Mouse (Mus musculus) megakaryocyte progenitor cell, adult 5-6 weeks (primary cell): ENCODE results near the gene Fam124a. TPM values are rescaled to one million over a fixed set of nuclear protein-coding genes. Genes with fewer than 3 reads are reported as not detected.
"Not testable (repeated sequence)": the region's sequence is repeated elsewhere in the genome, so short reads cannot be mapped to it uniquely, and the experiment has no call there.

Experiments used
- ATAC-seq: replicated peaks from 2 replicates; pipeline ENCODE4 v1.8.0; 2016; ENCODE audit warnings: mild to moderate bottlenecking, moderate TSS enrichment, inconsistent platforms; ENCODE audit not compliant: poor library complexity
- total RNA-seq, 2 experiments: library from RNA; stranded (forward) in 1 of 2; stranded (reverse) in 1 of 2; fragments of 157-497, 149-512 nt in 1 of 2; fragments of 200-1000 nt in 1 of 2; gene quantifications; 2 replicates each; pipeline versions ENCODE4 v1.2.3 to v1.2.4; 2015 to 2017

Fam124a gene
- total RNA-seq (2015) (not detected in 2 replicates), total RNA-seq (2017) (not detected in 2 replicates)

GRCm38 (mm10) chr14:62555309-62555829, at the start of gene Fam124a:
Gene Fam124a, plus strand, starts transcription at chr14:62555737.
- peak; percentile 91 for ATAC-seq

DNA sequence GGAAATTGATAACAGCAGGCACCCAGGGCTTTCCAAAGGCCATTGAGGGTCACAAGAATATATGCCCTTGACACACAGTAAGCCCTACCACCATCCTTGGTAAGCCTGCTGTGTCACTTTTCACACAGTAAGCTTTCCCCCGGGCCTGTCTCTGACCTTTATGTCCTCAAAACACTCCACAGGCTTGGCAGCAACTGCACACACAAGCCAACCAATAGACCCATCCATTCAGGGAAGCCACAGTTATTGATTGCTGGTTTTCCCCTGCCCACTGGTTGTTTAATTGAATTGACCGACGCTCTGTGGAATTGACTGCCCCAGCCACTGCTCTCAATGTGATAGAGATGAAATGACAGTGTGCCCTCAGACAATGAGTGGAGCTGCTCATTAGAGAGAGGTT, 49.3 kb upstream of the Fam124a start:
- no peak for ATAC-seq

DNA sequence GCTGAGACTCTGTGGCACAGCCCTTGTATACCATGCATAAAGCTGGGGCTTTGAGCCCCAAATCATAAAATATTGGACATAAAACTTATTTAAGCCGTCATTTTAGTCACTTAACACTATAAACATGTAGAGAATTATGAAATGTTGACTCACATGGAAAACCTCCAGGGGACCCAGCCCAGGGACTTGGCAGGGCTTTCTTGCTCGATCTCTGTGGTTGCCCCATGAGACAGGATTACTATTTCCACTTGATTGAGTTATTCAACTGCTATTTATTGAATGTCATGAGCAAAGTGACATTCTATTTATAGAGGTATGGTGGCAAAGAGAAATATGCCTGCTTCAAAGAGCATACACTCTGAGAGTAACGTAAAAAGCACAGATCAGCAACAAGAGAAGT, 46.2 kb upstream of the Fam124a start:
- no peak for ATAC-seq

- ATAC-seq = no peak
Measured at GRCm38 (mm10) chr14:62512845-62513244, 42.7 kb upstream of the Fam124a start.

GRCm38 (mm10) chr14:62530951-62531350, 24.6 kb upstream of the Fam124a start:
- ATAC-seq = no peak

GRCm38 (mm10) chr14:62536127-62536526, 19.4 kb upstream of the Fam124a start:
- no peak for ATAC-seq

DNA sequence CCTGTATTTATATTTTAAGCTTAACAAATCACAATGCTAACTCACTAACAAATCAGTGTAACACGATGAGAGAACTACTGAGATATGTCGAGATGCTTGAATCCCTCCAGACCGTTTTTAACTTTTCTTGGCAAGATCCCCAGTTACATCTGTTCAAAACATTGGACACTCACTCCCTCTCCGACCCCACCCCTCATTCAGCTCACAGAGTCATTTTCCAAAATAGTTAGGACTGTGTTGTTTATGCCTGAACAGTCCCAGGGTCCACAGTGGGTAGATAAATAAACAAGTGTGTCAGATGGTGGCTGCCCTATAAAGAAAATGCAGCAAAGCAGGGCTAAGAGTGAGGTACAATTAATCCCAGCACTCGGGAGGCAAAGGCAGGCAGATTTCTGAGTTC, 18.5 kb upstream of the Fam124a start:
- no peak for ATAC-seq

GRCm38 (mm10) chr14:62539834-62540233, 15.7 kb upstream of the Fam124a start:
- no peak for ATAC-seq

- no peak for ATAC-seq
Measured at GRCm38 (mm10) chr14:62541751-62542150, 13.8 kb upstream of the Fam124a start.

DNA sequence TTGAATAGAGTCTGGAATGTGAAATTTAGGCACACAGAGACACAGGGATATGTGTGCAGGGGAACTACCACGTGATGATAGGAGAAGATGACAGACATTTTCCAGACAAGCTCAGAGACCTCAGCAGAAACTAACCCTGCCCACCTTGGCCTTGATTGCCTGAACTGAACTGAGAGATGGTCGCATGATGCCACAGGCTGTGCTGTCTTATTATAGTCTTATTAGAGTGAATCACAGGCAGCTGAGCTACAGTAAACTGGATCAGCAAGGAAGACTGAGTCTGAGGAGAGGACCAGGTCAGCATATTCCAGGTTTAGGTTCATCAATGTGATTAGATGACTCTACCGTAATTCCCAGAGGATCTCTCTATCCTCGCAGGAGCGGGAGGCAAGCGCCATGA, 9.2 kb upstream of the Fam124a start:
- ATAC-seq = no peak

- no peak for ATAC-seq
Measured at GRCm38 (mm10) chr14:62546746-62547145, 8.8 kb upstream of the Fam124a start.

DNA sequence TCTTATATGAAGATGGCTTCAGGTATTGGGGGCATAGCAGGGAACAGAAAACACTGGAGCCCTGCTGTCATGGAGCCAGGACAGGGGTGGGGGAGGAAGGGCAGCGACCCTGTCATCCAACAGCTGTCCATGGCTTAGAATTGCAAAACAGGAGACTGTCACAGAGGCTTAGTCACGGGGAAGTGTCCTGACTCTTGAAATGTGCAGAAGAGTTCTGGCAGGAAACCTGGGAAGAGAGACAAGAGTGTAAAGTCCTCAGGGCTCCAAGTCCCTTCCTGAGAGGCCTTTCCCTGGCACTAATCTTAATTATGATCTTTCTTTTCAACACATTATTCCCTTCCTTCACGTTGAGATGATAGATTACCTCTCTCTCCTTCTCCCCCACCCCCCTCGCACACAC, 5.4 kb upstream of the Fam124a start:
- ATAC-seq = no peak

GRCm38 (mm10) chr14:62552771-62553170, 2.8 kb upstream of the Fam124a start:
- no peak for ATAC-seq

DNA sequence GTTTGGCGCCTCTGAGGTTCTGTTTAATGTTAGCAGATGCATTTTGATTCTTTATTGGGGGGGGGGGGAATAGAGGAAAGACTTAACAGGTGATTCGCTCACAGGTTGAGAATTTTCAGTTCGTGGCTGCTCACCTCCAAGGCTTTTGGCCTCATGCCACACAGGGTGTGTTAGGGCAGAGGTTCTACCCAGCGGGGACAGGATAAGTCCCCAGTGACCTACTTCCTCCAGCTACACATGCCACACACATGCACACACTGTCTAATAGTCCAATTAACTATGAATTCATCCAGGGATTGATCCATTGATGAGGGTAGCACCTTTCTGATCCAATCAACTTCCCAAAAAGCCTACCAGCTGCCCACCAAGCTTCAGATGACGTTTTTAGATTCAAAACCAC, 1.8 kb upstream of the Fam124a start:
- ATAC-seq = no peak

GRCm38 (mm10) chr14:62555840-62556810, 588 bp downstream of the Fam124a start:
- 0 out of 2 replicates have a peak, but pooled peaks have one; percentile 6 for ATAC-seq

DNA sequence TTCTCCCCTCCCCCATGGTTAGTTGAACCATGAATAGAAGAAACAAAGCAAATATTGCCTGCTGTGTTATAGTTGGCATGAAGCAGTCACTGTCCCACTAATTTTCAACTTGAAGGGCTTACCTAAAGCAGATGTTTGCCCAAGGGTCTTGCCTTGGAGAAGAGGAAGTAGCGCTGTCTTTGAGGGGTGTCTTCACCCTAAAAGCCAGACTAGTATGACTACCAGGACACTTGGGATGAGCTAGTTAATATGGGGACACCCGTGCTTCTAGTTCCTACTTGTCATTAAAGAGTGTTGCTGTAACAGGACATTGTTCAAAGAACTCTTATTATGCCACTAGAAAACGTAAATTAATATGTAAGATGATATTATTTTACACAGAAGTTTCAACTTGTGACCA, 1.6 kb downstream of the Fam124a start:
- ATAC-seq = no peak

- no peak for ATAC-seq
Measured at GRCm38 (mm10) chr14:62561875-62562748, 6.6 kb downstream of the Fam124a start.

DNA sequence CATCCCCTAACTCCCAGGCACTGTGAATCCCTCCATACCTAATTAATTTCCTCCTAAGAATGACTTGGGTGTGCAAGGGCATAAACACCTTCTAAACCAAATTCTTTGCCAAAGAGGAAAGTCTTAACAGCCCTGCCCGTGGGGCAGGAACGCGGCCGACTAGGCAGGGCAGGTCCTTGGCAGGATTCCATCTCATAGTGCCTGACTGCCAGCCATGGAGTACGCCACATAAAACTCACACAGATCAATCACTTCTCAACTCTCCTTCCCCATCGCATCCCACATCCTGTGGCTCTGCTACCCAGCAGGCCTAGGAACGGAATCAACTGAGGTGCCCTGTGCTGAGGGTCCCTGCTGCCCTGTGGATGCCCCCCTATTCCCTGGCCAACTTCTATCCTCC, 8.1 kb downstream of the Fam124a start:
- no peak for ATAC-seq

DNA sequence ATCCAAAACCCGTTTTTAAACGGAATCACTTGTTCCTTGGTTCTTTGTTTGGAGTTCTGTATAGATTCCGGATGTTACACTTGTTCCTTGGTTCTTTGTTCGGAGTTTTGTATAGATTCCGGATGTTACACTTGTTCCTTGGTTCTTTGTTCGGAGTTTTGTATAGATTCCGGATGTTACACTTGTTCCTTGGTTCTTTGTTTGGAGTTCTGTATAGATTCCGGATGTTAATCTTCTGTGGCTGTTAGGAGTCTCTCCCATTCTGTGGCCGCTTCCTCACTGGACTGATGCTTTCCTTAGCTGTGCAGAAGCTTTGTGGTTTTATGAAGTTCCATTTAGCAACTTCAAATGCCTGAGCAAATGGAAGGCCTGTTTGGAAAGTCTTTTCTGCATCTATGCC, 11.3 kb downstream of the Fam124a start, which contains the start of gene Gm4131:
Gm4131 (minus strand) TSS at position 101 of the 400 bp plus-strand sequence.
- not testable (repeated sequence) for ATAC-seq

GRCm38 (mm10) chr14:62569463-62569862, 13.9 kb downstream of the Fam124a start:
- no peak for ATAC-seq

GRCm38 (mm10) chr14:62570299-62570698, 14.8 kb downstream of the Fam124a start:
- no peak for ATAC-seq
